Mouse (Mus musculus) telencephalon, adult 2 months (tissue): ENCODE measurements around the gene Nfatc2.

Source experiments
- DNase-seq: peaks from one replicate; pipeline ENCODE4 v3.0.0-alpha.2; 2011; ENCODE audit warnings: low read depth, low spot score

The Nfatc2 gene

DNA sequence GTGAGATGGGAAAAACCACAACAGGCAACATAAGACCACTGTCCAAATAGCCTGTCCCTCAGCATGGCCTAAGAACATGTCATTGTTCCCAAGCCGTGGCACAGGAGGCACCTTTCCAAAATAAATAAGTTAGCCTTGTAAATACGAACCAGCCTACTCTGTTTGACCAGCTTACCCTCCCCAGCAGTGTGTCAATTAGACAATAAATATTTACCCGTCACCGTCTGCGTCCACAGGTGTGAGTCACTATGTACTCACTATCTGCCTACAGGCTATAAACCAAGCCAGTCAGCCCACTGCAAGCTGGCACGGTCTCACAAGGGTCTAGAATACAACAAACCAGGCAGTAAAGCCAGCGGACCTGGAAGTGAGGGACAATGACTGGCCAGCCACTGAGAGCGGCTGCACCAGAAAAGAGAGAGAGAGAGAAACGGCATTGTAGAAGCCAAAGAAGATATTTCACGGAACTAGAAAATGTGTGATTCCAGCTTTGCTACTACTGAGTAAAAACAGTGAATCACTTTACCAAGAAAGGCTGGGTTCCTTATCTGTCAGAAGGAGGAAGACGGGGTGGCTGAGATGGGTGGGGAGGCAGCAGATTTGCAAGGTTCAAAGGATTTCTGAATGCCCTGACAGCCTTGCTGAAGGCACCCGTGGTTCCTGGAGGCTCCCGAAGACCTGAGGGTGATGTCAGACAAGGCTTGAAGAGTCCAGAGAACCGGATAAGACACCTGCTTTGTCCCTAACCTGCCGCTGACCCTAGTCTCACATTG, 69.2 kb downstream of the Nfatc2 start:
- no peak for DNase-seq

GRCm38 (mm10) chr2:168528551-168528950, 72.9 kb downstream of the Nfatc2 start:
- no peak for DNase-seq

- no peak for DNase-seq
These were observed 74.0 kb downstream of the Nfatc2 start for GRCm38 (mm10) chr2:168527430-168527792.

DNA sequence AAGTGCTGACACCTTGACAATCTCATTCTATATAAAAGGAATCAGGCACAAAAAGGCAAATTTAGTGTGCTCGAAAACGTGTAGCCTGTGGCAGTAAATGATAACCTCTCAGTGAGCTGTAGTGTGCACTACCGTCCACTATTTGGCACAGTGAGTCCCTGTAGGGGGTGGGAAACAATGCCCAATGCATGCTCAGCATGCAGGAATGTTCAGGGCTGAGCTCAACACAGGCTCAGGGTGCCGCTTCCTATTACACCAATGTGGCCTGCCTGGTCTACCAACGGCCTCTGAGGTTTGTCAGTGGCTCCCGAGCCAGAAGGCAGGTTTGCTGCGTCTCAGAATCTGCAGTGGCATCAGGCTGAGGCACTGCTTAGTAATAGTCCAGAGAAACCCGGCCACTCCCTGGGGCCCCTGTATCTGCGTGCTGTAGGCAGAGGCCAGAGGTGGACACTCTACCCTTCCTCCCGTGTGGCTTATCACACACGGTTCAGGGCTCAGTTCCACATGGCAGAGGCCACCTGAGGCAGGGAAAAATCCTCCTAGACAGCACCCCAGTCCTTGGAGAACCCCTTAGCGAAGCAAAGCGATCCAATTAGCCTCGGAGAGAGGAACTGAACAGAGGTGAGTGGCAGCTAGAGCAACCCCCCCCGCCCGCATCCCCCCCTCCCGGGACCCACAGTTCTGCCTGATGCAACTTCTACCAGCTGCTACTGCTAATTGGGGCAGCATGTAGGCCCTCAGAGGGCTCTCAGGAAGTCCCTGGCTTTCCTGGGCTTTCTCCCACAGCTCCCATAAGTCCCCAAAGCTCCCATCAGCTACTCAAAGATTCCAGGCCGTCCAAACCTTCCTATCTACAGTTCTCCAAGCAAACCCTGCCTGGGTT, 74.7 kb downstream of the Nfatc2 start:
- DNase-seq = no peak

- DNase-seq = no peak
These were observed 75.9 kb downstream of the Nfatc2 start for GRCm38 (mm10) chr2:168525391-168526154.

GRCm38 (mm10) chr2:168524905-168525381, 76.5 kb downstream of the Nfatc2 start:
- DNase-seq = no peak

- DNase-seq = no peak
These were observed 79.2 kb downstream of the Nfatc2 start for GRCm38 (mm10) chr2:168522247-168522646.

- DNase-seq = no peak
These were observed 80.7 kb downstream of the Nfatc2 start for GRCm38 (mm10) chr2:168520771-168521170.

GRCm38 (mm10) chr2:168519589-168519988, 81.9 kb downstream of the Nfatc2 start:
- no peak for DNase-seq

DNA sequence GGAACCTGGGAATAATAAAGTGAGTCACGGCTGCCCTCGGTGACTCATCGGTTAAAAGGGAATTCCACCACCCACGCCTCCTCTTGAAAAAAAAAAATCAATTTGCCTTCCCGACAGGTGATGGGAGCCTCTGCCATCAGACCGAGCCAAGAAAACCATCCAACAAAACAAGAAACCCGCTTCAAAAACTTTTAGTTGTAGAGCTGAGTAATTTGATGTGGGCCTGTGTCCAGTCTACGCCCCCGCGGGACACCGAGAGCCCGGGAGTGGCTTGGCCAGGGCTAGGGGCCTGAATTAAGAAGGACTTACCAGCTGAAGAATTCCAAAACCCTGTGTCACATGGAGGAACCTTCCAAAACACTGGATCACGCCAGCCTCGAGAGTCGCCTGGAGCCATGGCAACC, 83.2 kb downstream of the Nfatc2 start:
- no peak for DNase-seq

DNA sequence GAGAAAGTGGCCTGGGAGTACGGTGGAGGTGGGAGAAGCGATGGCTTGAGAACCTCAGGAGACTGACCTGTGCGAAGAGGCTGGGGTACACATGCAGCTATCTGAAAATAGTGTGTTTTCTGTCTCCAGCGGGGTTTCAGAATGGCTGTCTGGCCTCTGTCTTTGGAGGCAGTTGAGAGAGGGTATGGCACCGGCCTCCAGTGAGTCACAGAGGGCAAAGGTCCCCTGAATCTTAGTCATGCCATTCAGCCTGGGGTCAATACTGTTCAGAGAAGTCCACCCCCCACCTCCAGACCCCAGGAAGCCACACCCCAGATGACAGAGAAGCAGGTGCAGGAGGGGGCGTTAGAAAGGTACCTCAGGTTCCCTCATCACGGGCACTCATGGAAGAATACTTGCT, 83.7 kb downstream of the Nfatc2 start:
- DNase-seq = no peak

DNA sequence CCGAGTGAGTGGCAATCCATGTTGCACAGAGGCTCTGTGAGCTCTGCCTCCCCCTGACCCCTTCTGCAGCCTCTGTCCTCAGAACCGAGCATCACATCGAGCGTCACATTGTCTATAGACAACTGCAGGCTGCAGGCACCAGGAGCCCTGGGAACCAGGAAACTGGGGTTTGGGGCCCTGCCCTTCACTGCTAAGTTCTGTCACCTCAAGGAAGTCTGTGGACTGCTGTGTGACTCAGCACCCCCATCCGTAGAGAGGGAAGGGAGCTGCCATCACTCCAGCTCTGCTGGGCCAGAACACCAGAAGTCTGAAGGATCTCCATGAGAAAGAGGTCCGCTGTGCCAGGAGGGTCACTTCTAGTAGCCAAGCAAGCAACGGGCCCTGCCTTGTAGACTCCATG, 84.7 kb downstream of the Nfatc2 start:
- DNase-seq = no peak

DNA sequence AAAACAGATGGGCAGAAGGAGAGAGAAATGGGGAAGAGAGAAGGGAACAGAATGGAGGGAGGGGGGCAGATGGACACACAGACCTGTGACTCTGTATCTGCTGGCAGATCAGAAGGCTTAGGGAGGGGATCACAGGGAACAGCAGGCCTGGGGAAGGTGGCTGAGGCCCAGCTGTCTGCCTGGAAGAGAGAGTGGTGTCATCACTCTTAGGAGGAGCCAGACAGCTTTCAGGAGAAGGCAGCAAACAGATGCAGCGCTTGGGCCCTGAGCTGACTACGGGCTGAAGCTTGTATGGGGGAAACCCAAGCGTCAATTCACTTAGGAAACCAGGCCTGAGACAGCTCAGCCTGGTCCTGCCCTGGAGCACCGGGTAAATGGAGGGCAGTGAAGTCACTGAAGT, 86.0 kb downstream of the Nfatc2 start:
- DNase-seq = no peak

- DNase-seq = no peak
These were observed 87.3 kb downstream of the Nfatc2 start for GRCm38 (mm10) chr2:168514131-168514530.

DNA sequence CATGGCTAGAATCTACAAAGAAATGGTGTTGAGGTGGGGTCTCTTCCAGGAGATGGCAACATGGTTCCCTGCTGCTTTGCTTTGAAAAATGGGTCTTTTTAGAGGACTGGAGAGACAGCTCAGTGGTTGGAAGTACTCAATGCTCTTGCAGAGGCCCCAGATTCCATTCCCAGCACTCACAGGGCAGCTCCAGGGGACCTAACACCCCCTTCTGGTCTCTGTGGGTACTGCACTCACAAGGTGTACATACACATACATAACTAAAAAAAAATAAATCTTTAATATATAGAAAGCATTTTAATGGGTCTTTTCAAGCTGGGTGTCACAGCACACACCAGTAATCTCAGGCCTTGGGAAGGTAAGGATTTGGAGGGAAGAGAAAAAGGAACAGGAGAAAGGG, 89.9 kb downstream of the Nfatc2 start:
- DNase-seq = no peak

DNA sequence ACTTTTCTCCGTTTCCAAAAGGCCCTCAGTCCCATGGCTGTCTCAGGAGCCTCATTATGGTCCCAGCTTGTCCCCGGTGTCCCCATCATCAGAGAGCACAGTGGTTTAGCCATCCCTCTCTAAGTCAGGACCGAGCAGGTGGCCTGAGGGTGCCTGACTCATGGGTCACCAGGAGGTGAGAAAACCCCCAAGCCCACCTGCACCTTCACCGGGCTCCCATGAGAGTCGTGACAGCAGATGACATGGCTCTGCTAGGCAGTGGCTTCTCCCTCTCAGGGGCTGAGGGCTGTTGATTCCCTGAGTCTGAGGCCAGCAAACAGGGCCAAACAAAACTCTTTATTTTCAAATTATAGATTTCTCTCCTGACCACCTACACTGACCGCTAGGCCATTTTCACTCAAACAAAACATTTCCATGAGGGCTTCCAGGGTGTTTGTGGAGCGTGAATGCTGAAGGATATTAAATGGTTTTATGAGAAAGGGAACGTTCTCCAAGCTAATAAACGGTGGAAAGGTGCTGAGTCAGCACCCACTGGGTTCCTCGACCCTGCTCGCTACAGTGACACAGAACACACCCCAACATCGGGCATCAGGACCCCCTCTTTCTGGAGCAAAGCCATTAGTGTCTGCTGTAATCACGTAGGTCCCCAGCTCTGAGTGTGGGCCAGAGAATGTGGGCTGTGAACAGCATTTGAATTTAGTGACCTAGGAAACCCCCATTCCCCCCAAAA, 92.8 kb downstream of the Nfatc2 start:
- DNase-seq = no peak

GRCm38 (mm10) chr2:168504431-168505182, 96.8 kb downstream of the Nfatc2 start:
- no peak for DNase-seq

GRCm38 (mm10) chr2:168503735-168504134, 97.7 kb downstream of the Nfatc2 start:
- DNase-seq = no peak

- DNase-seq = no peak
These were observed 100.7 kb downstream of the Nfatc2 start for GRCm38 (mm10) chr2:168500750-168501149.

GRCm38 (mm10) chr2:168500244-168500643, 101.2 kb downstream of the Nfatc2 start:
- DNase-seq = no peak

DNA sequence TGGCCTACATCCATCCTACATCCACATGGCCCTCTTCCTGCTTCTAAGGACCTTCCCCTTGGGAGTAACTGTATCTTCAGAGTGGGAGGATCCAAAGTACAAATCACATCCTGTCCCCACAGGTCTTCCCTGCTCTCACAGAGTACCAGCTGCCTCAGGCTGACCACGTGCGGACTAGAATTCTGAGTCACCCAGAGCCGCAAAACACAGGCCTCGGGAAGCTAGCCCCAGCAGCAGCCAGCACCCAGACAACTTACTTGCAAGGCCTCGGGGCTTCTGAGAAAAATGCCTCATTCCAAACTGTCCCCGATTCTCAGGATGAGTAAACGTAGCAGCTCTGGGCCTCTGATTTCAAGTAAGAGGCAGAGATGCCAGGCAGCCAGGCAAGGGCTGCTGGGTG, 109.7 kb downstream of the Nfatc2 start:
- DNase-seq = peak; percentile 31
